Mouse (Mus musculus): Measurements from ENCODE around the gene Fam89a.

The Fam89a gene

DNA sequence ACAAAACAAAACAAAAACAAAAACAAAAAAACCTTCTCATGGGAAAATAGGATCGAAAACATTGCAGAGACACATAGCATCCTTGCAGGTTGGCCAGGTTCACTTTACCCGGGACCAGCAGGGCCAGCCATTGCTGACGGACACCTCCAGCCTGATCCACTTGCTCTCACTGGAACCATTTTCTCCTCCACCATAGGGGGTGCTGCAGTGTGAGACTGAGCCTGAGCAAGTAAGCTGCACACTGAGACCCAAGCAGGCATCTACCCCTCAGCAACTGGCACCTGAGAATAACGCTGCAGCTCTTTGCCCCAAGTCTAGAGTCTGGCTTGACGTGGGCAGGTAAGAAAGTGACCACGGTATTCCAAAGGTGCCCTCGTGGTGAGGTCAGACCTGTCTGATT, 31.5 kb downstream of the Fam89a start:
- CTCF ChIA-PET: interaction anchor here in 2 of 4 experiments (0.9 to 1.3 kb wide), 3 partner anchors 19 to 326 kb away, joined by 4 read pairs; no protein-coding TSS in a partner anchor
- POLR2A ChIA-PET: interaction anchor here in 2 of 4 experiments (1.2 to 1.4 kb wide), 7 partner anchors 9 to 81 kb away, joined by 3 to 4 read pairs (median 3); no protein-coding TSS in a partner anchor

DNA sequence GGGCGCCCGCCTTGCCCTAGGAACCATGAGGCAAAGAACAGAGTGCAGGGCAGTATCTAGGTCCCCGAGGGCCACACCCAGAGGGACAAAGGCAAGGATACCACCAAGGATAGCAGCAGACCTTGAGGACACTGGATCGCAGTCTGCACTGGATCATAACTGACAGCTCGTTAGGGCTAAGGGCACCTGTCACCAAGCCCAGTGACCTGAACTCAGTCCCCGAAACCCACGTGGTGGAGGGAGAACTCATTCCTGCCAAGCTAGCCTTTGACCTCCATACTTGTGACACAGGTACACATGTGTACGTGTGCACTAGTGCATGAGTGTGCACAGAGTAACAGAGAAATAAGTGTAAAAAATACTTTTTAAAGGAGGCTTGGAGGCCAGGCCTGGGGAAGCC, 35.9 kb downstream of the Fam89a start:
- CTCF ChIA-PET: no interaction called here
- POLR2A ChIA-PET: interaction anchor here in 1 of 4 experiments (1.4 kb wide), 1 partner anchor 38 kb away, joined by 4 read pairs; no protein-coding TSS in a partner anchor

DNA sequence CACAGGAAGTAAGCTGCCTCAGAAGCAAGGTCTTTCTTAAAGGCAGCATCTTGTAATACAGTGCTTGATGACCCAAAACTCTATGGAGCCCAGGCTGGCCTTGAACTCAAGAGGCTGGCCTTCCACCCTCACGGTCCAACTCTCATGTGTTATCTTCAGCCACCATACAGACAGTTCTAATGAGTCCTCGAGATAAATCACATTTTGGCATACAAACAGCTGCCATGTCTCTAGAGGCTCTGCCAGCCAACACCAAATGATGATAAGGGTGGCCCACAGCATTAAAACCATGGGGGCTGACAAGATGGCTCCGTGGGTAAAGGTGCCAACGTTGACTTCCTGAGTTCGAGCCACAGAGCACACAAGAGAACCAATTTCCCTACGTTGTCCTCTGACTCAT, 38.4 kb downstream of the Fam89a start:
- ChIA-PET CTCF (no interaction called here), POLR2A (interaction anchor here in 1 of 4 experiments (1.2 kb wide), 1 partner anchor 10 kb away, joined by 4 read pairs; no protein-coding TSS in a partner anchor)

DNA sequence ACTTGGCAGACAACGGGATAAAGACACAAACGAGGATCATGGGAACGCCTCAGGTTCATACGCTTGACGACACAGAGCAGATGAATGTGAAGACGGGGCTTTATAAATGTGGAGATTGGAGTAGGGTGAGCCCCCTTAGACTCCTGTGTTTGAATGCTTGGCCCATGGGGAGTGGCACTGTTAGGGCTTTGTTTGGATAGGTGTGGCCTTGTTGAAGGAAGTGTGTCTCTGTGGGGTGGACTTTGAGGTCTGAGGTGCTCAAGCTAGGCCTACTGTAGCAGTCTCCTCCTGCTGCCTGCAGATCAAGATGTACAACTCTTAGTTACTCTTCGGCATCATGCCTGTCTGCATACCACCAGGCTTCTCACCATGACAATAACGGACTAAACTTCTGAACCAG, 45.8 kb downstream of the Fam89a start:
- ChIA-PET POLR2A (interaction anchor here in 2 of 4 experiments (0.6 to 1.4 kb wide), 3 partner anchors 9 to 36 kb away, joined by 3 read pairs; no protein-coding TSS in a partner anchor), CTCF (interaction anchor here in 1 of 4 experiments (1.2 kb wide), 1 partner anchor 132 kb away, joined by 4 read pairs; no protein-coding TSS in a partner anchor)

DNA sequence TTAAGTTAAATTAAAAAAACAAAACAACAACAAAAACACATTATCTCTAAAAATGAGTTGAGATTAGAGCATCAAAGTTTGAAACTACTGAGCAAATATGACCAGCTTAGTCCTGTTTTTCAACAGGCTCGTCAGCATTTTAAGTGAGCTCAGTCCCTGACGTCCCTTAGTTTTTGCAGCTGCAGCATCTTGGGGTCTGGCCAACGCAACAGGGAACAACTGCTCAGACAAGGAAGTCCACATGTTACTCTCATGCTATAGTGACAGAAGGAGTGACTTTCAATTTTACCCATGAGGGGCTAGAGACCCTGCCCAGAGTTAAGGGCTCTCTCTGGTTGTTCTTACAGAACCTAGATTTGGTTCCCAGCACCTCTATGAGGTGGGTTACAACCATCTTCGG, 47.3 kb downstream of the Fam89a start:
- ChIA-PET POLR2A (interaction anchor here in 3 of 4 experiments (0.6 to 1.4 kb wide), 4 partner anchors 10 to 126 kb away, joined by 3 to 6 read pairs (median 4); no protein-coding TSS in a partner anchor), CTCF (no interaction called here)

DNA sequence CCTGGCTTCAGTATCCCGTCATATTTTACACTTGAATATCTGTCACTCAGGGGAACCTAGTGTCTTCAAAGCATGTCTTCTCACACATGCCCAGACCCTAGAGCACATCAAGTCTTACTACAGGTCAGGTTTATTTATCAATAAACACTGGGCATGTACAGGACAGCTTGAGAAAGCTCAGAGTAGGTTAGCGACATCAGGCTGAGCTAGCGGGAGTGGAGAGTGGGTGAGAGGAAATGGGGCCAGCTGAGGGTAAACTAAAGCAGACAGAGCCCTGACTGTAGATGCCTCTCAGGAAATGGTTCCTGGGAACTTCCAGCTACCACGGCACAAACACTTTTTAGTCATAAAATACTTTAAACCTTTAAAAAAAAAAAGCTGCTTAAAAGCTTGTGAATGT, 48.1 kb downstream of the Fam89a start:
- CTCF ChIA-PET: interaction anchor here in 2 of 4 experiments (0.6 to 0.7 kb wide), 2 partner anchors 13 to 305 kb away, joined by 3 to 4 read pairs; no protein-coding TSS in a partner anchor
- POLR2A ChIA-PET: interaction anchor here in 3 of 4 experiments (0.6 to 1.4 kb wide), 6 partner anchors 9 to 89 kb away, joined by 3 to 7 read pairs (median 4); partner anchors contain the start of gene Fam89a (in 1 of the 3)

DNA sequence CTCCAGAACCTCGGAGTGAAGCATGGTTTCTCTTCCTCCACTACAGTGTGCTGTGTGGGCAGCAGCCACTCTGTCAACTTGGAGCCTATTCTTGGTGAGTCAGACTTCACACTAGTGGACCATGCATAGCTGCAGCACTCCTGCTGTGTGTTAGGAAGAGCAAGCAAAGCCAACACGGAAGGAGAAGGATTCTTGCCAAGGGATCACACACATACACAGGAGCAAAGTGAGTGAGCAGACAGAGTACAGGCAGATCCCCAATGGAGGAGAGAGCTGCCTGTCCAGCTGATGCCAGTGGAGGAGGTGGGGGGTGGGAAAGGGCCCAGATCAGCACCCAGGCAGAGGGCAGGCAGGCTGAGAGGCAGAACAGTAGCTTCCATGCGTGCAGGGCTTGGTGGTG, 49.4 kb downstream of the Fam89a start:
- CTCF ChIA-PET: interaction anchor here in 3 of 4 experiments (0.6 kb wide), 3 partner anchors 109 to 1810 kb away, joined by 3 to 9 read pairs (median 3); no protein-coding TSS in a partner anchor

DNA sequence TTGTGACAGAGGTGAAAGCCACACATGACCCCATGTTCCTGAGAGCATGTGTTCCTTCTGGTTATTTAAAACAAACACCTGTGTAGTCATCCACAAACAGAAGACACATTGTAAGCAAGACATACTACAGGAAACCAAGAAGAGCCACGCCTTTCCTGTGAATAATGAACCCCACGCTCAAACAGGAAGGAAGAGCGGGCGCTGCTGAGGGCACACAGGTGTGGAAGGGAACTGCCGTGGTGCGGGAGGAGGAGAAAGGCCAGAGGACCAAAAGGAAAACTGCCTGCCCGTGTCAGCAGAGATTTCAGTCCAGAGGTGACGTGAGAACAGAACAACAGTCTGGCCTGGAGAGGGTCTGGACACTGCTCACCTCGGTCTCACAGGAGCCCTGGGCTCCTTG, 50.6 kb downstream of the Fam89a start:
- ChIA-PET CTCF (interaction anchor here in 1 of 4 experiments (0.5 kb wide), 1 partner anchor 75 kb away, joined by 3 read pairs; no protein-coding TSS in a partner anchor), POLR2A (interaction anchor here in 1 of 4 experiments (0.6 kb wide), 1 partner anchor 1456 kb away, joined by 4 read pairs; no protein-coding TSS in a partner anchor)

More for the DNA sequence above, 49.4 kb downstream of the Fam89a start:
- POLR2A ChIA-PET: interaction anchor here in 2 of 4 experiments (1.2 to 1.4 kb wide), 3 partner anchors 10 to 49 kb away, joined by 3 to 7 read pairs (median 3); partner anchors contain the start of gene Fam89a (in 1 of the 2)

DNA sequence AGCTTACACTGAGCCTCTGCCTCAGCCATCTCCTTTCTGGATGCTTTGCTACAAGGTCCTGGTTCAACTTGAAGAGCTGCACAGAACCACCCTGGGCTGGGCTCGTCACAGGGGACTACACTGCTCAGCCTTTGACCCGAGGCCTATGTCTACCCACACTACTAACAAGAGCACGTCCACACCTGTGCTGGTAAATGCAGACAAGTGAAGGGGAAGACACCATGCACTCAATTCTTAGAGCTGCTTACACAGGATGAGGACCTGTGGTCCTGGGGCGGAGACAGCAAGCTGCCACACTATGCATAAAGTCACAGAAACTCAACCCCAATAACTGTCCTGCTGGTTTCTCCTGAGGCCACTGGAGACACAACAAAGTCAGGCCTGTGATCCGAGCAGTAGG, 51.4 kb downstream of the Fam89a start:
- CTCF ChIA-PET: interaction anchor here in 1 of 4 experiments (0.7 kb wide), 1 partner anchor 23 kb away, joined by 3 read pairs; no protein-coding TSS in a partner anchor

DNA sequence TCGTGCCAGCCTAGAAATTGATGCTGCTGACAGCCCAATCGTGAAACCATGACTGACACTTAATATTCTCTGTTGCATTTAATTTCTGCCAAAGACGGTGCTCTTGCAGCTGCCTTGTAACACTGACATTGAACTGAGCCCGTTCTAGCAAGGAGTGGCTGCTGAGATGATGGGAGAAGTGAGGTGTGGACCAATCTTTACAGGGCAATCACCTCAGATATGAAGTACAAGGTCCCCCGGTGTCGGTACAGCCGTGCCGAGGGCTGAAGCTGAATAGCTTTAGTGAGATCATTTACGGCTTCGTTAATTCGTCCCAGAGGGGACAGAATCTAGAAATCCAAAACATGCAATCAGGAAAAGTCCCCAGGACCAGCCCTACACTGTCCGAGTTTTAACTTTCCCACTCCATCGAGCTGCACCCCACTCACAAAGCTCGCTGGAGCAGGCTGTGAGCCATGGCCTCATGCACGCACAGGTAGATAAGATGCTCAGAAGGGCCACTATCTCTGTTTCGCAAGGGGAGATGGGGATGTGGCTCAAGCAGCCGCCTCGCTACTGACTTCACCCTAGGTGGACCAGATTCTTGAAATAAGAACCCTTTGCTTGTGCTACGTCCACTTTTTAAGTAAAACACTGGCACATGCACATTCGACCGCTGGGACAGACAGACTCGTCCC, 56.1 kb downstream of the Fam89a start:
- POLR2A ChIA-PET: interaction anchor here in 2 of 4 experiments (0.9 to 2.0 kb wide), 7 partner anchors 11 to 25 kb away, joined by 3 to 5 read pairs (median 3); no protein-coding TSS in a partner anchor
- CTCF ChIA-PET: no interaction called here

More for the DNA sequence above, 51.4 kb downstream of the Fam89a start:
- POLR2A ChIA-PET: no interaction called here

DNA sequence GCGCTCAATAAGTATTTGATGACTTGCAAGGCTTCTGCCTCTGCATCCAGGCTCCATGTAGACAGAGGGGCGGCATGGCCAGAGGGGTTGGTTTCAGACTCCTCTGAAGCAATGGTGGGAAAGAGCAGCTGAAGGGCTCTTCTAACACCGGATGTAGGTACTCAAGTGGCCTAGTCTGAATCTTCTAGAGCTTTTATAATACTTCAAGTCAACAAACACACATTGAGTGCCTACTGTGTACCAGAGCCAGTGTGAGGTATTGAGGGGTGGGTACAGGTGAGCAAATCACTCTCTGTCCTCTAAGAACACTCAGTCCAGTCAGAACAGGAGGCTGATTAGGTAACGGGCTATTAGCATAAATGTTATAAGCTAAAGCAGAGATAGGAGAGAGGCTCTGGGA, 59.9 kb downstream of the Fam89a start:
- POLR2A ChIA-PET: interaction anchor here in 3 of 4 experiments (0.6 to 1.4 kb wide), 5 partner anchors 8 to 290 kb away, joined by 3 read pairs; no protein-coding TSS in a partner anchor
- CTCF ChIA-PET: interaction anchor here in 1 of 4 experiments (1.3 kb wide), 1 partner anchor 14 kb away, joined by 3 read pairs; no protein-coding TSS in a partner anchor

All from embryonic stem cell, embryonic (primary cell).